Mouse (Mus musculus) ES-E14 (cell line): ENCODE results near the gene Ksr2. TPM values are rescaled to one million over a fixed set of nuclear protein-coding genes. Genes with fewer than 3 reads are reported as not detected.

ENCODE experiments used
- DNase-seq: peaks from one replicate; pipeline ENCODE4 v3.0.0-alpha.2; 2013; ENCODE audit warnings: low read depth, low spot score
- H3K27ac ChIP-seq: 2 replicates; pipeline ENCODE4 v1.5.1; 2012; ENCODE audit warnings: low read depth, mild to moderate bottlenecking, low read length, moderate library complexity, mixed read lengths; ENCODE audit not compliant: poor library complexity, insufficient read depth, severe bottlenecking
- H3K36me3 ChIP-seq: 2 replicates; pipeline ENCODE4 v1.6.1; 2012; ENCODE audit warnings: mild to moderate bottlenecking, low read length, moderate library complexity, mixed read lengths; ENCODE audit not compliant: control insufficient read depth, poor library complexity, insufficient read depth, severe bottlenecking
- H3K4me1 ChIP-seq, 2 experiments: fragments of 150-350 bp in 1 of 2; sonication (generic) in 1 of 2; 2 replicates each; pipeline ENCODE4 v1.6.1; 2012; ENCODE audit warnings: low read length in 2 of 2, mild to moderate bottlenecking in 1 of 2, mixed read lengths in 1 of 2; ENCODE audit not compliant: control insufficient read depth in 2 of 2, insufficient read depth in 2 of 2, poor library complexity in 1 of 2
- H3K4me3 ChIP-seq, 2 experiments: fragments of 150-350 bp in 1 of 2; sonication (generic) in 1 of 2; 2 replicates each; pipeline ENCODE4 v1.5.1; 2012; ENCODE audit warnings: low read length in 2 of 2, low read depth in 1 of 2, mild to moderate bottlenecking in 1 of 2, mixed read lengths in 1 of 2; ENCODE audit not compliant: insufficient read depth in 1 of 2, poor library complexity in 1 of 2, severe bottlenecking in 1 of 2
- H3K9ac ChIP-seq: 2 replicates; pipeline ENCODE4 v1.6.1; 2012; ENCODE audit warnings: low read depth, mild to moderate bottlenecking, low read length, mixed read lengths; ENCODE audit not compliant: poor library complexity, insufficient read depth, severe bottlenecking
- H3K9me3 ChIP-seq: fragments of 150-350 bp; sonication (generic); 2 replicates; pipeline ENCODE4 v1.6.1; 2012; ENCODE audit warnings: low read depth, mild to moderate bottlenecking, low read length; ENCODE audit not compliant: control insufficient read depth, insufficient read depth
- CHD2 ChIP-seq: IDR thresholded peaks from 2 replicates; pipeline ENCODE4 v1.6.1; 2014; ENCODE audit warnings: mild to moderate bottlenecking, low read depth, low read length, inconsistent platforms
- HCFC1 ChIP-seq: IDR thresholded peaks from 2 replicates; pipeline ENCODE4 v1.6.1; 2012; ENCODE audit warnings: low read length, inconsistent platforms, borderline replicate concordance; ENCODE audit not compliant: insufficient read depth
- MAFK ChIP-seq: IDR thresholded peaks from 2 replicates; pipeline ENCODE4 v1.6.1; 2014; ENCODE audit warnings: mild to moderate bottlenecking, low read depth, low read length, inconsistent platforms; ENCODE audit not compliant: insufficient read depth
- ZC3H11A ChIP-seq: IDR thresholded peaks from 2 replicates; pipeline ENCODE4 v1.6.1; 2012; ENCODE audit warnings: low read depth, mild to moderate bottlenecking, inconsistent platforms, low read length, borderline replicate concordance
- ZNF384 ChIP-seq: IDR thresholded peaks from 2 replicates; pipeline ENCODE4 v1.6.1; 2012; ENCODE audit warnings: low read depth, low read length, inconsistent platforms
- in situ Hi-C, 2 experiments: fragments of 600-800 bp; cut with MboI; formaldehyde crosslinking; loops; one replicate each; pipeline ENCODE4 v1.15.1; 2025; ENCODE audit warnings: low sequenced_read_pairs in 2 of 2, inconsistent platforms in 1 of 2; ENCODE audit not compliant: unreplicated experiment in 2 of 2
- total RNA-seq: library from RNA; depleted of rRNA; stranded (reverse); fragments of 300-350 nt; gene quantifications from 2 replicates; pipeline ENCODE4 v1.2.3, GENCODE M21; 2012

Ksr2 gene
- total RNA-seq, 1 experiment = 0.67 TPM

DNA sequence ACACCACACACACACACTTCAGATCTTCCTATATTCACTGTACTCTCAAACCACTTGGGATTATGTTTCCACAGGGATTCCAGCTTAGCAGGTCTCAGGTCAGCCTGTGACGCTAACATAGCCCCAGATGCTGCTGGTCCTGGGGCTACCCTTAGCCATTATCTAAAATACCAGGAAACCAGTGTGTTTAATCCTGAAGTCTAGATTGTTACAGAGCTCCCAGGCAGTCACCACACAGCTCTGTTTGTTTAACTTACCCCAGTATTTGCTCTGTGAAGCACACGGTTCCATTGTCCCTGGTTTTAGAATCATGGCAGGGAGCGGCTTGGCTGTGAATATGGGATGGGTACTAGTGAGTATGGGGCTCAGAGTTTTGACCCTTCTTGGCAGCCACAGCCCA is 125.4 kb downstream of the Ksr2 start:
- Histone ChIP-seq H3K36me3 (no peaks in the 10 kb centered on the region), H3K27ac (no peak overlapping the region), H3K9me3 (no peaks in the 10 kb centered on the region), H3K9ac (no peak overlapping the region), H3K4me1 (peaks cover 0 to 3% of the 10 kb centered on the region in 2 experiments; a peak in 1 of 4 replicates), H3K4me3 (no peak overlapping the region)
- TF ChIP-seq ZNF384 = no peak
- no peak for TF ChIP-seq MAFK
- no peak for TF ChIP-seq CHD2
- no peak for TF ChIP-seq HCFC1
- no peak for TF ChIP-seq ZC3H11A
- no peak for DNase-seq
- in situ Hi-C loops = no loop called here

GRCm38 (mm10) chr5:117541654-117542053 is 127.9 kb downstream of the Ksr2 start:
- H3K27ac ChIP-seq = no peak overlapping the region
- in situ Hi-C loops = no loop called here
- H3K9me3 ChIP-seq = no peaks in the 10 kb centered on the region
- no peak overlapping the region for H3K4me3 ChIP-seq
- no peak for TF ChIP-seq ZNF384
- TF ChIP-seq HCFC1 = no peak
- TF ChIP-seq CHD2 = no peak
- no peak for TF ChIP-seq ZC3H11A
- TF ChIP-seq MAFK = no peak
- no peaks in the 10 kb centered on the region for H3K36me3 ChIP-seq
- H3K9ac ChIP-seq = no peak overlapping the region
- DNase-seq = no peak
- H3K4me1 ChIP-seq = no peaks in the 10 kb centered on the region; a peak in 1 of 4 replicates

DNA sequence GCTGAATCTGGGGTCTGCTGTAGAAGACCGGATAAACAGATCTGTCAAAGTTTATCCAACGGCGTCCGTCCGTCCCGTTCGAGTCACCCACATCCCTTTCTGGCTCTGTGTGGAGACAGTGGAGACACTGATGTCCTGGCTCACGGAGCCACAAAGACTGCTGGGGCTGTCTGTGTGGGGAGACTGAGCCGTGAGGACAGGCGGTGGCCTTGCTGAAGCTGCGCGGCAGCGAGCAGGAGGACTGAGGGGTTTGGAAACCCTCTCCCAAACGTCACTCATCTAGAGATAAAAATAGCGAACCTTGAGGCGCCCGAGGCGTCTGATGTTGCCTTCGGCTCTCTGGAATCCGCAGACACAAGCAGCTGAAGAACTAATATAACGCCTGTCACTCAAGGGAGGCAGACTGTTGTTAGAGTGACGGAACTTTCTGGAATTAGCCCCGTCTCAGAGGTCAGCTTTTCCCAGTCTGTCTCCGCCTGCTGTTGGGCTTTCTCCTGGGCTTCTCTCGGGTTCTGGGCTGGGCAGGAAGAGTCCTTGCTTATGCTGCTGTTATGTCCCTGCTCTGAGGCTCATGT is 133.0 kb downstream of the Ksr2 start:
- no peaks in the 10 kb centered on the region; a peak in 1 of 4 replicates for H3K4me1 ChIP-seq
- no peak overlapping the region for H3K27ac ChIP-seq
- TF ChIP-seq HCFC1 (no peak), CHD2 (no peak), ZNF384 (no peak)
- no peaks in the 10 kb centered on the region for H3K36me3 ChIP-seq
- DNase-seq = no peak
- H3K4me3 ChIP-seq = no peak overlapping the region
- in situ Hi-C loops = no loop called here
- no peak overlapping the region for H3K9ac ChIP-seq
- no peaks in the 10 kb centered on the region for H3K9me3 ChIP-seq

DNA sequence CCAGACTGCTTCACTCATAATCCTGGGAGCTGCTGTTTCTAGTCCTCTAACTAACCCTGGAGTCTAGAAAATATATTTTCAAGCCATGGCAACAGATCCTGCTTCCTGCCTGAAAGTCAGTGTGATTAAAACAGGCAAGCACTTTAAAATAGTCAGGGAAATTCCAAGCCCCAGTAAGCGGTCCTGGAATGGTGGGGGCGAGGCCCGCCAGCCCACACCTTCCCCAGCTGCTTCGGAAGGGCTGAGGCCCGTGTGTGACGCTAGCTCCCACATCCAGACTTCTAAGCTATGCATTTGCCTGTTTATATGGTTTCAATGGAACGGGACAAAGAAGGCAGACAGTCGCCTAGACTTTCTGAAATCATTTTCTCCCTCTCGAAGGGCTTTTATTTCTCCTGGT is 137.2 kb downstream of the Ksr2 start:
- no peak overlapping the region for H3K4me3 ChIP-seq
- H3K36me3 ChIP-seq = no peaks in the 10 kb centered on the region
- in situ Hi-C loops = no loop called here
- H3K9ac ChIP-seq = no peak overlapping the region
- H3K4me1 ChIP-seq = no peaks in the 10 kb centered on the region
- H3K27ac ChIP-seq = no peak overlapping the region
- H3K9me3 ChIP-seq = no peaks in the 10 kb centered on the region
- TF ChIP-seq ZNF384 = no peak
- no peak for TF ChIP-seq HCFC1
- TF ChIP-seq ZC3H11A = no peak
- no peak for TF ChIP-seq CHD2
- no peak for TF ChIP-seq MAFK
- DNase-seq = no peak

- no peaks in the 10 kb centered on the region for H3K9me3 ChIP-seq
- TF ChIP-seq CHD2 = no peak
- DNase-seq = no peak
- no peaks in the 10 kb centered on the region for H3K36me3 ChIP-seq
- no peak overlapping the region for H3K4me3 ChIP-seq
- no peak overlapping the region for H3K9ac ChIP-seq
- in situ Hi-C loops = no loop called here
- no peak overlapping the region for H3K27ac ChIP-seq
- peaks cover 0 to 3% of the 10 kb centered on the region in 2 experiments; a peak in 1 of 4 replicates for H3K4me1 ChIP-seq
Observed at GRCm38 (mm10) chr5:117552096-117552495, 138.3 kb downstream of the Ksr2 start.
